Mouse (Mus musculus): ENCODE measurements around the gene Efcab11. TPM values are rescaled to one million over a fixed set of nuclear protein-coding genes. Genes with fewer than 3 reads are reported as not detected.

The Efcab11 gene
- polyA plus RNA-seq, 1 experiment = 2.4 TPM

DNA sequence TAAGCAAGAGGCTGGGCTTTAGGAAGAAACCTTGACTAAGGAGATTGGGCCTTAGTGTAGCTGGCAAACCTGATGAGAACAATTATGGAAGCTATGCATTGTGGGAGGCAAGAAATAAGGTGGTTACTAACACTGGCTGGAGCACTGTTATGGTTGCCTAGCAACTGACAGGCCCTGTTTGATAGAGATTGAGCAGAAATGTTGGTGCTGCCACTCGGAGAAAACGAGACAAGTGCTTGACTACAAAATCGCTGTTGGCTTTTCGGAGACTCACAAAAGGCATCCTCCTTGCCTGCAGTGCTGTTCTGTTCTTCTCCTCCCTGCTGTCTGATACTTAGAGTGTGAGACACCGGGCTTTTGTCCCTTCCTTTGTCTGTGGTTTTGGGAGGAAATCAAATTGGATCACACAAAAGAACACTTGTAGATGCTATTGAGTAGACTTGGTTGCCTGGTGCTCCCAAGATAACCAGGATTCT, 38.9 kb upstream of the Efcab11 start:
- Histone ChIP-seq H3K4me1 (replicated peaks; ENCODE audit: control insufficient read depth, insufficient read depth, low read length) (no peaks in the 10 kb centered on the region), H3K36me3 (ENCODE audit: control insufficient read depth, insufficient read depth, low read length) (peaks cover 4% of the 10 kb centered on the region; the same call in 1 of the 2 replicates), H3K27me3 (ENCODE audit: control insufficient read depth, insufficient read depth, low read length) (no peaks in the 10 kb centered on the region), H3K27ac (ENCODE audit: control insufficient read depth, insufficient read depth, low read length) (no peak overlapping the region), H3K4me3 (ENCODE audit: control insufficient read depth, insufficient read depth, low read length) (no peak overlapping the region)
- TF ChIP-seq CTCF (IDR thresholded peaks at IDR 0.05; ENCODE audit: borderline replicate concordance, control insufficient read depth, extremely low read depth, insufficient read depth, low read length, poor library complexity) (no peak), POLR2A (IDR thresholded peaks at IDR 0.05; ENCODE audit: control insufficient read depth, extremely low read depth, insufficient read depth, low read length, poor library complexity) (no peak)
- no peak for DNase-seq
- WGBS = 93% methylated on average over 5 of the region's 5 CpGs

DNA sequence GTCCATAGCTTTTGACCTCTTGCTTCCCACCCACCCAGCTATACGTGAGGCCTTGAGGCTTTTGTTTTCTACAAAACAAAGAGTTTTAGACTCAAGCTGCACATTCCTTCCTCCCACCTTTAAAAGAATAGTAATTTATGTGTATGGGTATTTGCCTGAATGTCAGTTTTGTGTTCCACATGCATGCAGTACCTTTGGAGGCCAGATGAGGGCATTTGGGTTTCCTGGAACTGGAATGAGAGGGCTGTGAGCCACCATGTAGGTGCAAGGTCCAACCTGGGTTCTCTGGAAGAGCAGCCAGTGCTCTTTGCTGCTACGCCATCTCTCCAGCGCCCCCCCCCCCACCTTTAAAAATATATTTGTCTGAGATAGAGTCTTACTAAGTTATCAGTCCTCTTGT, 36.8 kb upstream of the Efcab11 start:
- TF ChIP-seq POLR2A (IDR thresholded peaks at IDR 0.05; ENCODE audit: control insufficient read depth, extremely low read depth, insufficient read depth, low read length, poor library complexity) = no peak
- no peak for TF ChIP-seq CTCF (IDR thresholded peaks at IDR 0.05; ENCODE audit: borderline replicate concordance, control insufficient read depth, extremely low read depth, insufficient read depth, low read length, poor library complexity)
- peak; percentile 19 for DNase-seq
- Histone ChIP-seq H3K27ac (ENCODE audit: control insufficient read depth, insufficient read depth, low read length) (no peak overlapping the region), H3K4me1 (replicated peaks; ENCODE audit: control insufficient read depth, insufficient read depth, low read length) (no peaks in the 10 kb centered on the region), H3K36me3 (ENCODE audit: control insufficient read depth, insufficient read depth, low read length) (peaks cover 7% of the 10 kb centered on the region), H3K4me3 (ENCODE audit: control insufficient read depth, insufficient read depth, low read length) (no peak overlapping the region), H3K27me3 (ENCODE audit: control insufficient read depth, insufficient read depth, low read length) (no peaks in the 10 kb centered on the region)
- 92% methylated on average over 3 of the region's 3 CpGs for WGBS

- H3K36me3 ChIP-seq (ENCODE audit: control insufficient read depth, insufficient read depth, low read length) = peaks cover 13% of the 10 kb centered on the region
- WGBS = 95% methylated on average over 3 of the region's 3 CpGs
- H3K4me3 ChIP-seq (ENCODE audit: control insufficient read depth, insufficient read depth, low read length) = no peak overlapping the region
- no peak overlapping the region for H3K27ac ChIP-seq (ENCODE audit: control insufficient read depth, insufficient read depth, low read length)
- H3K27me3 ChIP-seq (ENCODE audit: control insufficient read depth, insufficient read depth, low read length) = no peaks in the 10 kb centered on the region
- no peak for TF ChIP-seq CTCF (IDR thresholded peaks at IDR 0.05; ENCODE audit: borderline replicate concordance, control insufficient read depth, extremely low read depth, insufficient read depth, low read length, poor library complexity)
- no peak for DNase-seq
- H3K4me1 ChIP-seq (replicated peaks; ENCODE audit: control insufficient read depth, insufficient read depth, low read length) = no peaks in the 10 kb centered on the region
Measured at GRCm38 (mm10) chr12:99919636-99920035, 35.4 kb upstream of the Efcab11 start.

GRCm38 (mm10) chr12:99917800-99918427, 33.7 kb upstream of the Efcab11 start:
- peaks cover 13% of the 10 kb centered on the region for H3K36me3 ChIP-seq (ENCODE audit: control insufficient read depth, insufficient read depth, low read length)
- H3K27ac ChIP-seq (ENCODE audit: control insufficient read depth, insufficient read depth, low read length) = no peak overlapping the region
- TF ChIP-seq POLR2A (IDR thresholded peaks at IDR 0.05; ENCODE audit: control insufficient read depth, extremely low read depth, insufficient read depth, low read length, poor library complexity) (no peak), CTCF (IDR thresholded peaks at IDR 0.05; ENCODE audit: borderline replicate concordance, control insufficient read depth, extremely low read depth, insufficient read depth, low read length, poor library complexity) (no peak)
- H3K4me3 ChIP-seq (ENCODE audit: control insufficient read depth, insufficient read depth, low read length) = no peak overlapping the region
- no peaks in the 10 kb centered on the region for H3K4me1 ChIP-seq (replicated peaks; ENCODE audit: control insufficient read depth, insufficient read depth, low read length)
- 94% methylated on average over 15 of the region's 15 CpGs for WGBS
- no peaks in the 10 kb centered on the region for H3K27me3 ChIP-seq (ENCODE audit: control insufficient read depth, insufficient read depth, low read length)
- DNase-seq = no peak

GRCm38 (mm10) chr12:99911466-99911865, 27.2 kb upstream of the Efcab11 start:
- WGBS = 96% methylated on average over 12 of the region's 12 CpGs
- H3K4me1 ChIP-seq (replicated peaks; ENCODE audit: control insufficient read depth, insufficient read depth, low read length) = no peaks in the 10 kb centered on the region
- H3K27ac ChIP-seq (ENCODE audit: control insufficient read depth, insufficient read depth, low read length) = no peak overlapping the region
- H3K4me3 ChIP-seq (ENCODE audit: control insufficient read depth, insufficient read depth, low read length) = no peak overlapping the region
- peaks cover 33% of the 10 kb centered on the region for H3K36me3 ChIP-seq (ENCODE audit: control insufficient read depth, insufficient read depth, low read length)
- DNase-seq = no peak
- H3K27me3 ChIP-seq (ENCODE audit: control insufficient read depth, insufficient read depth, low read length) = no peaks in the 10 kb centered on the region
- TF ChIP-seq POLR2A (IDR thresholded peaks at IDR 0.05; ENCODE audit: control insufficient read depth, extremely low read depth, insufficient read depth, low read length, poor library complexity) (no peak), CTCF (IDR thresholded peaks at IDR 0.05; ENCODE audit: borderline replicate concordance, control insufficient read depth, extremely low read depth, insufficient read depth, low read length, poor library complexity) (no peak)

DNA sequence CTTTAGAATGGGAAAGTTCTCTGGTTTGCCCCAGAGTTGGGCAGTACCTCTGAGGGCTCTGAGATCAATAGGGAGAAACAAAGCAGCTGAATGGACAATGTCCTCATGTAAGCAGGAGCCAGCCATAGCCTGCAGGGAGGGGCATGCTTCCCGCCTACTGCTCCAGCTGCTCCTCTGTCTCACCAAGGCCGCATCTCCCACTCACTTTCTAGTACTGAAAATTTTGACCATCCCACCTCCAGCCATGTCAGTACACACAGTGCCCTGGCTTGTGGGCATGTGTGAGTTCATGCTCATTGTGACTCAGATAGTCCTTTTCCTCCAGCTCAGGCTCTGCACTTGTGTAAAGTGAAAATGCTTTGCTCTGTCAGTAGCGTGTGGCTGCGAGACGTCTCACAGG, 20.3 kb upstream of the Efcab11 start:
- no peaks in the 10 kb centered on the region for H3K4me1 ChIP-seq (replicated peaks; ENCODE audit: control insufficient read depth, insufficient read depth, low read length)
- no peak for DNase-seq
- H3K36me3 ChIP-seq (ENCODE audit: control insufficient read depth, insufficient read depth, low read length) = peaks cover 25% of the 10 kb centered on the region
- no peak for TF ChIP-seq POLR2A (IDR thresholded peaks at IDR 0.05; ENCODE audit: control insufficient read depth, extremely low read depth, insufficient read depth, low read length, poor library complexity)
- no peak for TF ChIP-seq CTCF (IDR thresholded peaks at IDR 0.05; ENCODE audit: borderline replicate concordance, control insufficient read depth, extremely low read depth, insufficient read depth, low read length, poor library complexity)
- H3K4me3 ChIP-seq (ENCODE audit: control insufficient read depth, insufficient read depth, low read length) = no peak overlapping the region
- H3K27me3 ChIP-seq (ENCODE audit: control insufficient read depth, insufficient read depth, low read length) = no peaks in the 10 kb centered on the region
- H3K27ac ChIP-seq (ENCODE audit: control insufficient read depth, insufficient read depth, low read length) = no peak overlapping the region
- 96% methylated on average over 5 of the region's 5 CpGs for WGBS
